Mouse (Mus musculus) CH12.LX (cell line): ENCODE measurements around the gene Hdac11. TPM values are rescaled to one million over a fixed set of nuclear protein-coding genes. Genes with fewer than 3 reads are reported as not detected.

Experiments
- DNase-seq: peaks from one replicate; pipeline ENCODE4 v3.0.0-alpha.2; 2013; ENCODE audit errors: extremely low read depth
- H3K27ac ChIP-seq: 2 replicates; pipeline ENCODE4 v1.5.1; 2012; ENCODE audit warnings: low read depth, mild to moderate bottlenecking, control low read depth, moderate library complexity; ENCODE audit not compliant: insufficient read depth
- H3K27me3 ChIP-seq: replicated peaks from 2 replicates; pipeline ENCODE3; 2012; ENCODE audit warnings: inconsistent platforms
- H3K36me3 ChIP-seq, 2 experiments: replicated peaks in 1 of 2; 2 replicates each; pipeline versions ENCODE3 to v1.6.1; 2012; ENCODE audit warnings: inconsistent platforms in 1 of 2, low read length in 1 of 2, mild to moderate bottlenecking in 1 of 2, mixed read lengths in 1 of 2, moderate library complexity in 1 of 2; ENCODE audit not compliant: control insufficient read depth in 1 of 2, insufficient read depth in 1 of 2
- H3K4me1 ChIP-seq, 2 experiments: 2 replicates each; pipeline ENCODE4 v1.6.1; 2012; ENCODE audit warnings: inconsistent platforms in 1 of 2, moderate library complexity in 1 of 2; ENCODE audit not compliant: insufficient read depth in 2 of 2, control insufficient read depth in 1 of 2
- H3K4me2 ChIP-seq: 2 replicates; pipeline ENCODE4 v1.6.1; 2012; ENCODE audit warnings: low read depth, mild to moderate bottlenecking, control low read depth; ENCODE audit not compliant: poor library complexity, insufficient read depth, severe bottlenecking
- H3K4me3 ChIP-seq, 3 experiments: fragments of 150-350 bp in 1 of 3; sonication (generic) in 1 of 3; replicated peaks in 1 of 3; 2 replicates each; pipeline versions ENCODE3 to v1.5.1; 2011 to 2012; ENCODE audit warnings: low read depth in 2 of 3, low read length in 2 of 3, mild to moderate bottlenecking in 2 of 3, moderate library complexity in 2 of 3, control low read depth in 1 of 3, improper control_type of control experiment in 1 of 3, inconsistent platforms in 1 of 3, mixed read lengths in 1 of 3; ENCODE audit not compliant: poor library complexity in 1 of 3
- H3K79me2 ChIP-seq: replicated peaks from 2 replicates; pipeline ENCODE4 v1.6.1; 2012; ENCODE audit warnings: mild to moderate bottlenecking, moderate library complexity; ENCODE audit not compliant: control insufficient read depth, poor library complexity, insufficient read depth, severe bottlenecking; ENCODE audit errors: extremely low read depth
- H3K9ac ChIP-seq: 2 replicates; pipeline ENCODE4 v1.6.1; 2012; ENCODE audit warnings: low read depth, mild to moderate bottlenecking, control low read depth, moderate library complexity; ENCODE audit not compliant: insufficient read depth
- H3K9me3 ChIP-seq: replicated peaks from 2 replicates; pipeline ENCODE3; 2012; ENCODE audit warnings: low read length, inconsistent platforms, mixed read lengths
- CHD1 ChIP-seq: IDR thresholded peaks from 2 replicates; pipeline ENCODE4 v1.6.1; 2012; ENCODE audit warnings: low read depth, low read length, improper control_type of control experiment, inconsistent platforms
- CHD2 ChIP-seq: IDR thresholded peaks from 2 replicates; pipeline ENCODE4 v1.6.1; 2011; ENCODE audit warnings: low read length, improper control_type of control experiment
- ELF1 ChIP-seq: IDR thresholded peaks from 2 replicates; pipeline ENCODE4 v1.6.1; 2014; ENCODE audit warnings: low read depth, mild to moderate bottlenecking, inconsistent platforms, low read length, improper control_type of control experiment
- EP300 ChIP-seq: IDR thresholded peaks from 2 replicates; pipeline ENCODE4 v1.6.1; 2011; ENCODE audit warnings: low read length, improper control_type of control experiment
- ETS1 ChIP-seq: conservative IDR thresholded peaks from 2 replicates; pipeline ENCODE4 v1.6.1; 2012; ENCODE audit warnings: low read depth, mild to moderate bottlenecking, inconsistent platforms, low read length, improper control_type of control experiment, moderate library complexity
- IRF4 ChIP-seq: IDR thresholded peaks from 2 replicates; pipeline ENCODE4 v1.6.1; 2014; ENCODE audit warnings: low read depth, mild to moderate bottlenecking, inconsistent platforms, low read length, improper control_type of control experiment
- JUN ChIP-seq: IDR thresholded peaks from 2 replicates; pipeline ENCODE4 v1.6.1; 2011; ENCODE audit warnings: low read depth, mild to moderate bottlenecking, low read length, improper control_type of control experiment, moderate library complexity; ENCODE audit not compliant: insufficient read depth
- MEF2A ChIP-seq: IDR thresholded peaks from 2 replicates; pipeline ENCODE4 v1.6.1; 2014; ENCODE audit warnings: low read depth, mild to moderate bottlenecking, inconsistent platforms, low read length, improper control_type of control experiment, borderline replicate concordance
- POLR2A ChIP-seq: IDR thresholded peaks from 2 replicates; pipeline ENCODE4 v1.6.1; 2011; ENCODE audit warnings: low read depth, mild to moderate bottlenecking, improper control_type of control experiment, low read length
- POLR2AphosphoS2 ChIP-seq: IDR thresholded peaks from 2 replicates; pipeline ENCODE4 v1.6.1; 2011; ENCODE audit warnings: low read depth, low read length, improper control_type of control experiment
- SIN3A ChIP-seq: IDR thresholded peaks from 2 replicates; pipeline ENCODE4 v1.6.1; 2012; ENCODE audit warnings: low read length, improper control_type of control experiment, inconsistent platforms
- SMC3 ChIP-seq: IDR thresholded peaks from 2 replicates; pipeline ENCODE4 v1.6.1; 2011; ENCODE audit warnings: low read depth, low read length, improper control_type of control experiment
- TCF12 ChIP-seq: IDR thresholded peaks from 2 replicates; pipeline ENCODE4 v1.6.1; 2014; ENCODE audit warnings: low read depth, mild to moderate bottlenecking, inconsistent platforms, low read length, improper control_type of control experiment
- USF2 ChIP-seq: conservative IDR thresholded peaks from 2 replicates; pipeline ENCODE4 v1.6.1; 2011; ENCODE audit warnings: low read depth, low read length, improper control_type of control experiment
- ZC3H11A ChIP-seq: IDR thresholded peaks from 2 replicates; pipeline ENCODE4 v1.6.1; 2012; ENCODE audit warnings: low read depth, mild to moderate bottlenecking, inconsistent platforms, low read length, improper control_type of control experiment
- ZMIZ1 ChIP-seq: IDR thresholded peaks from 2 replicates; pipeline ENCODE4 v1.6.1; 2012; ENCODE audit warnings: low read depth, mild to moderate bottlenecking, inconsistent platforms, low read length, improper control_type of control experiment
- dilution Hi-C: fragments of 300-500 bp; cut with MboI; formaldehyde crosslinking; loops from 2 replicates; pipeline ENCODE4 v1.14.3; 2020; ENCODE audit warnings: low sequenced_read_pairs; ENCODE audit not compliant: extremely low pct_unique_long_range_greater_than_20kb, extremely low pct_ligation_motif_present
- in situ Hi-C: fragments of 300-500 bp; cut with MboI; formaldehyde crosslinking; loops from 3 replicates; pipeline ENCODE4 v1.14.3; 2019; ENCODE audit warnings: low sequenced_read_pairs, low pct_ligation_motif_present, low pct_unique_long_range_greater_than_20kb, mixed read lengths
- polyA plus RNA-seq: library from polyadenylated mRNA; unstranded; fragments of >175 nt; gene quantifications from 2 replicates; pipeline ENCODE4 v1.2.1, GENCODE M21; 2012; ENCODE audit warnings: low read depth; ENCODE audit not compliant: insufficient read length
- total RNA-seq, 2 experiments: library from RNA; depleted of rRNA; stranded (reverse); fragments of 300-350 nt in 1 of 2; fragments of >200 nt in 1 of 2; gene quantifications; 2 replicates each; pipeline ENCODE4 v1.2.3; 2012 to 2014

Hdac11 gene
- total and polyA plus RNA-seq, 3 experiments: 0.53 to 2.1 TPM; not detected in 1

DNA sequence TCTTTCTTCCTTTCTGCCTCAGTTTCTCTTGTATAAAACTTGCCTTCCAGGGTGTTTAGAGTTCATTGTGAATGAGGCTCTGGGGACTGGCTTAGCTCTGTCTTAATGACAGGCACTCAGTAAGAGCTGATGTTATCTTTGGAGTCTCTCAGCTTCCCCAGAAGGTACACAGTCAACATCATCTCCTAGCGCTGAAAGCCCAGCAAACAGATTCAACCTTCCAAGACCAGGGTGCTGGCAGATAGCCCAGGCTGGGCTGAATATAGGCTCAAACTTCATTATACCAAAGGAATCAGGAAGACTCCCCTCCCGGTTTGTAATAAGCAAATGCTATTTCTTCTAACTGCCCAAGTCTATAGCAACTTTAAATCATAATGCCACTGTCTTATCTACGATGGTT is 1.2 kb upstream of the Hdac11 start:
- Histone ChIP-seq H3K27ac (no peak overlapping the region), H3K4me3 (no peak overlapping the region), H3K9me3 (no peaks in the 10 kb centered on the region), H3K9ac (no peak overlapping the region), H3K27me3 (peaks cover 78% of the 10 kb centered on the region), H3K4me1 (peaks cover 6 to 11% of the 10 kb centered on the region in 2 experiments), H3K36me3 (no peaks in the 10 kb centered on the region), H3K4me2 (no peak overlapping the region), H3K79me2 (no peaks in the 10 kb centered on the region)
- dilution Hi-C loops (no loop called here), in situ Hi-C loops (loop anchor here (25.0 kb wide), 1 partner anchor 257 kb away; the partner anchor contains the start of gene Wnt7a)
- TF ChIP-seq EP300 (no peak), IRF4 (no peak), POLR2AphosphoS2 (no peak), MEF2A (no peak), ETS1 (no peak), ELF1 (no peak), USF2 (no peak), SMC3 (no peak), SIN3A (no peak)
- DNase-seq: no peak

GRCm38 (mm10) chr6:91156062-91156461 is 403 bp upstream of the Hdac11 start:
- dilution Hi-C loops: no loop called here
- H3K79me2 ChIP-seq: no peaks in the 10 kb centered on the region
- TF ChIP-seq ZC3H11A: no peak
- TF ChIP-seq POLR2A: no peak
- TF ChIP-seq ZMIZ1: no peak
- TF ChIP-seq TCF12: no peak
- no peak for TF ChIP-seq CHD2
- no peak for TF ChIP-seq IRF4
- no peak for TF ChIP-seq CHD1
- no peak for TF ChIP-seq JUN
- peaks cover 6 to 11% of the 10 kb centered on the region in 2 experiments for H3K4me1 ChIP-seq
- H3K27ac ChIP-seq: no peak overlapping the region
- H3K36me3 ChIP-seq: no peaks in the 10 kb centered on the region
- H3K9me3 ChIP-seq: no peaks in the 10 kb centered on the region
- H3K27me3 ChIP-seq: peaks cover 81% of the 10 kb centered on the region
- in situ Hi-C loops: loop anchor here (25.0 kb wide), 1 partner anchor 256 kb away; the partner anchor contains the start of gene Wnt7a
- 0 out of 2 replicates have a peak overlapping the region, but pooled peaks have one; percentile 13 for H3K4me2 ChIP-seq
- DNase-seq: no peak
- H3K9ac ChIP-seq: no peak overlapping the region
- H3K4me3 ChIP-seq: no peak overlapping the region
